Mouse (Mus musculus) hindbrain, postnatal 0 days (tissue): ENCODE measurements around the gene Gm28434. TPM values are rescaled to one million over a fixed set of nuclear protein-coding genes. Genes with fewer than 3 reads are reported as not detected.

ENCODE experiments used
- ATAC-seq: fragments of 200-750 bp; cut with Nextera tagmentation; 2 replicates; pipeline ENCODE4 v1.8.0; 2017; ENCODE audit warnings: mild to moderate bottlenecking, moderate TSS enrichment, moderate library complexity
- DNase-seq: peaks from one replicate; pipeline ENCODE4 v3.0.0-alpha.2; 2015; ENCODE audit warnings: low spot score
- H3K27ac ChIP-seq: fragments of 300-500 bp; sonication (generic); 2 replicates; pipeline ENCODE4 v1.5.1; 2014; ENCODE audit warnings: mild to moderate bottlenecking
- H3K27me3 ChIP-seq: fragments of 300-500 bp; sonication (generic); 2 replicates; pipeline ENCODE4 v1.6.1; 2014; ENCODE audit warnings: low read length, mixed read lengths; ENCODE audit not compliant: insufficient read depth
- H3K36me3 ChIP-seq: fragments of 300-500 bp; sonication (generic); 2 replicates; pipeline ENCODE4 v1.6.1; 2014; ENCODE audit warnings: low read length, mixed read lengths; ENCODE audit not compliant: insufficient read depth
- H3K4me1 ChIP-seq: fragments of 300-500 bp; sonication (generic); 2 replicates; pipeline ENCODE4 v1.6.1; 2014; ENCODE audit warnings: antibody characterized with exemption, low read length, mixed read lengths; ENCODE audit not compliant: insufficient read depth
- H3K4me2 ChIP-seq: fragments of 300-500 bp; sonication (generic); 2 replicates; pipeline ENCODE4 v1.6.1; 2014; ENCODE audit warnings: low read depth, mild to moderate bottlenecking, low read length, moderate library complexity, mixed read lengths
- H3K4me3 ChIP-seq: fragments of 300-500 bp; sonication (generic); 2 replicates; pipeline ENCODE4 v1.5.1; 2014; ENCODE audit warnings: low read length
- H3K9ac ChIP-seq: fragments of 300-500 bp; sonication (generic); replicated peaks from 2 replicates; pipeline ENCODE4 v1.6.1; 2014; ENCODE audit warnings: mild to moderate bottlenecking, low read length, moderate library complexity, mixed read lengths
- H3K9me3 ChIP-seq: fragments of 300-500 bp; sonication (generic); 2 replicates; pipeline ENCODE4 v1.6.1; 2016; ENCODE audit warnings: low read length, mixed read lengths
- CTCF ChIP-seq: IDR thresholded peaks from 2 replicates; pipeline ENCODE4 v1.5.1; 2016; ENCODE audit warnings: antibody characterized with exemption, control low read depth, low read depth
- WGBS: fragments of 180-500 bp; shearing (Covaris S2); extraction: QIAGEN DNeasy Blood & Tissue Kit; methylation state at CpG from one replicate; pipeline ENCODE4 v1.1.7; 2014; 5-methylcytosine and 5-hydroxymethylcytosine counted together
- polyA plus RNA-seq: library from polyadenylated mRNA; unstranded; fragments of >200 nt; fragmentation: Nextera tagmentation; extraction: Ambion mirVana; gene quantifications from 2 replicates; pipeline ENCODE4 v1.2.1, GENCODE M21; 2015
- total RNA-seq: library from RNA; depleted of rRNA; stranded (reverse); fragments of >200 nt; gene quantifications from 2 replicates; pipeline ENCODE4 v1.2.3, GENCODE M21; 2014; rRNA removed

Gm28434 gene
- total and polyA plus RNA-seq, 2 experiments from 2014 or later, result 0.33 TPM; not detected in 1

- Histone ChIP-seq H3K4me1 (no peaks in the 10 kb centered on the region), H3K27me3 (no peaks in the 10 kb centered on the region), H3K9ac (no peak overlapping the region), H3K27ac (no peak overlapping the region), H3K4me3 (no peak overlapping the region), H3K4me2 (no peak overlapping the region), H3K36me3 (no peaks in the 10 kb centered on the region), H3K9me3 (no peaks in the 10 kb centered on the region)
- DNase-seq (no peak), ATAC-seq (no peak)
- no peak for TF ChIP-seq CTCF
- WGBS, result 44% methylated on average over 3 of the region's 3 CpGs
Observed at GRCm38 (mm10) chr5:87982468-87983214, 13.3 kb downstream of the Gm28434 start.

- Histone ChIP-seq H3K27me3 (no peaks in the 10 kb centered on the region), H3K4me3 (no peak within 1 kb of the TSS), H3K36me3 (no peaks in the 10 kb centered on the region), H3K27ac (no peak within 1 kb of the TSS), H3K9me3 (no peaks in the 10 kb centered on the region), H3K4me1 (no peaks in the 10 kb centered on the region), H3K4me2 (no peak within 1 kb of the TSS), H3K9ac (no peak within 1 kb of the TSS)
- no peak for DNase-seq
- WGBS, result 89% methylated on average over 3 of the region's 3 CpGs
- no peak for TF ChIP-seq CTCF
- ATAC-seq, result no peak
Observed at GRCm38 (mm10) chr5:88002249-88002648, 32.9 kb downstream of the Gm28434 start, which contains the start of gene Smr3a. Gene Smr3a (plus strand): TSS chr5:88002549.

GRCm38 (mm10) chr5:88005241-88005640, 35.9 kb downstream of the Gm28434 start:
- H3K9ac ChIP-seq, result no peak overlapping the region
- DNase-seq (no peak), ATAC-seq (no peak)
- H3K27ac ChIP-seq, result no peak overlapping the region
- no peaks in the 10 kb centered on the region for H3K36me3 ChIP-seq
- no peaks in the 10 kb centered on the region for H3K4me1 ChIP-seq
- no peak overlapping the region for H3K4me3 ChIP-seq
- no peak for TF ChIP-seq CTCF
- no peaks in the 10 kb centered on the region for H3K9me3 ChIP-seq
- H3K4me2 ChIP-seq, result no peak overlapping the region
- no peaks in the 10 kb centered on the region for H3K27me3 ChIP-seq

Other genes with a start within 250 kb of the Gm28434 start
- not detected in 2 replicates for gene Csn1s2a, start 194.9 kb upstream of the Gm28434 start, total RNA-seq
- gene Csn1s2a, start 194.9 kb upstream of the Gm28434 start, polyA plus RNA-seq, result not detected in 2 replicates
- not detected in 2 replicates for gene Csn1s2b, start 161.4 kb upstream of the Gm28434 start, total RNA-seq
- gene Csn1s2b, start 161.4 kb upstream of the Gm28434 start, polyA plus RNA-seq, result not detected in 2 replicates
- gene Prr27, start 143.8 kb upstream of the Gm28434 start, total RNA-seq, result not detected in 2 replicates
- not detected in 2 replicates for gene Prr27, start 143.8 kb upstream of the Gm28434 start, polyA plus RNA-seq
- gene Odam, start 84.5 kb upstream of the Gm28434 start, total RNA-seq, result not detected in 2 replicates
- not detected in 2 replicates for gene Odam, start 84.5 kb upstream of the Gm28434 start, polyA plus RNA-seq
- gene Csn3, start 43.9 kb upstream of the Gm28434 start, total RNA-seq, result not detected in 2 replicates
- 0.20 TPM in 1 of 2 replicates, not detected in the other for gene Csn3, start 43.9 kb upstream of the Gm28434 start, polyA plus RNA-seq
- gene 2310003L06Rik, start 58 bp upstream of the Gm28434 start, total RNA-seq, result not detected in 2 replicates
- gene 2310003L06Rik, start 58 bp upstream of the Gm28434 start, polyA plus RNA-seq, result not detected in 2 replicates
- not detected in 2 replicates for gene Cabs1, start 9.9 kb downstream of the Gm28434 start, total RNA-seq
- gene Cabs1, start 9.9 kb downstream of the Gm28434 start, polyA plus RNA-seq, result not detected in 2 replicates
- not detected in 2 replicates for gene Smr3a, start 33.0 kb downstream of the Gm28434 start, total RNA-seq
- 0.50 TPM in 1 of 2 replicates, not detected in the other for gene Smr3a, start 33.0 kb downstream of the Gm28434 start, polyA plus RNA-seq
- gene Smr2, start 117.0 kb downstream of the Gm28434 start, total RNA-seq, result not detected in 2 replicates
- not detected in 2 replicates for gene Smr2, start 117.0 kb downstream of the Gm28434 start, polyA plus RNA-seq
- gene Gm11116, start 142.0 kb downstream of the Gm28434 start, total RNA-seq, result not detected in 2 replicates
- gene Gm11116, start 142.0 kb downstream of the Gm28434 start, polyA plus RNA-seq, result not detected in 2 replicates
- gene Gm11115, start 184.6 kb downstream of the Gm28434 start, total RNA-seq, result not detected in 2 replicates
- gene Gm11115, start 184.6 kb downstream of the Gm28434 start, polyA plus RNA-seq, result not detected in 2 replicates